Mouse (Mus musculus) ES-Bruce4 (cell line): Measurements from ENCODE around the gene Ap2b1. TPM values are rescaled to one million over a fixed set of nuclear protein-coding genes. Genes with fewer than 3 reads are reported as not detected.

Experiments used
- H3K27ac ChIP-seq: 2 replicates; pipeline ENCODE4 v1.5.1; 2012; ENCODE audit warnings: low read length, inconsistent platforms; ENCODE audit not compliant: insufficient read depth
- H3K27me3 ChIP-seq: 2 replicates; pipeline ENCODE4 v1.6.1; 2012; ENCODE audit warnings: mild to moderate bottlenecking, low read length, inconsistent platforms; ENCODE audit not compliant: control insufficient read depth, poor library complexity, insufficient read depth, severe bottlenecking
- H3K36me3 ChIP-seq: 2 replicates; pipeline ENCODE4 v1.6.1; 2012; ENCODE audit warnings: inconsistent platforms, mild to moderate bottlenecking, low read length, moderate library complexity; ENCODE audit not compliant: control insufficient read depth, poor library complexity, insufficient read depth, severe bottlenecking
- H3K4me1 ChIP-seq: one replicate; pipeline ENCODE4 v1.8.1; 2011; ENCODE audit warnings: low read length; ENCODE audit not compliant: control insufficient read depth, insufficient read depth
- H3K4me3 ChIP-seq: 2 replicates; pipeline ENCODE4 v1.5.1; 2011; ENCODE audit warnings: low read depth, mild to moderate bottlenecking, low read length
- H3K9ac ChIP-seq: 2 replicates; pipeline ENCODE4 v1.6.1; 2012; ENCODE audit warnings: low read depth, mild to moderate bottlenecking, inconsistent platforms; ENCODE audit not compliant: poor library complexity, severe bottlenecking
- H3K9me3 ChIP-seq: replicated peaks from 2 replicates; pipeline ENCODE4 v1.6.1; 2012; ENCODE audit warnings: mild to moderate bottlenecking, low read length, inconsistent platforms; ENCODE audit not compliant: control insufficient read depth, poor library complexity, insufficient read depth, severe bottlenecking
- CTCF ChIP-seq: IDR thresholded peaks from one replicate; pipeline ENCODE4 v1.8.1; 2011; ENCODE audit warnings: low read depth, low read length
- EP300 ChIP-seq: IDR thresholded peaks from 2 replicates; pipeline ENCODE4 v1.6.1; 2011; ENCODE audit warnings: low read depth, low read length; ENCODE audit not compliant: insufficient read depth
- POLR2A ChIP-seq: IDR thresholded peaks from one replicate; pipeline ENCODE4 v1.8.1; 2011; ENCODE audit warnings: low read length; ENCODE audit not compliant: insufficient read depth
- polyA plus RNA-seq: library from polyadenylated mRNA; stranded (reverse); fragments of >200 nt; gene quantifications from 2 replicates; pipeline ENCODE4 v1.2.4, GENCODE M21; 2011; ENCODE audit warnings: low read depth; ENCODE audit not compliant: missing spikeins, insufficient read depth, insufficient read length

The Ap2b1 gene
- polyA plus RNA-seq, 1 experiment = 196 TPM

DNA sequence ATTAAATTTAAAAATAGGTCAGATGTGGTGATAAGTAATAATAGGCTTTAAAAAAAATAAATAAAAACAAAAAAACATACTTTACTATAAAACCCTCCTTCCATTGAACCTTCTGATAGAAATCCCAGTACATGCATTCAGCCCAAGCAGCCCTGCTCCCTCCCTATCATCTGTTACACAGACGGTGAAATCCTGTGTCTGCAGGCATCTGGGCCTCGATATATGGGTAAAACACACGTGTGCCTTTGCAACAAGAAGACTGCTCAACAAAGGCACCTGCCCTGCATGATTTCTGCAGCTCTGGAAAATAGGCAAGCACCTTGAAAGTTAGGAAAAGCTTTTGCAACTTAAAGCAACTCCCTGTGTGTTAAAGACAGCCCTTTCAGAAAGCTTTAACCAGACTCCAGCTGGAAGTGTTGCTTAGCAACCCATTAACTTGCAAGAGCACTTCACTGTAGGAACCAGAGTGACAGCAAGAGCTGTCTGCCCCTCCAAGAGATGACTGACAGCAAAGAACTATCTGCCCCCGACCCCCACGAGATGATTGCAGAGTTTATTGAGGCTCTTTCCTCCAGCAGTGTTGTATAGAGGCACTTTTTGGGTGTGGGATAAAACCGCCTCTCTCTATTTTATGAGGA lies 96.1 kb downstream of the Ap2b1 start:
- no peaks in the 10 kb centered on the region; the same call in 1 of the 2 replicates for H3K9me3 ChIP-seq
- H3K4me1 ChIP-seq = no peaks in the 10 kb centered on the region
- no peak overlapping the region for H3K4me3 ChIP-seq
- H3K27me3 ChIP-seq = no peaks in the 10 kb centered on the region
- no peak overlapping the region for H3K9ac ChIP-seq
- H3K27ac ChIP-seq = no peak overlapping the region
- peaks cover 23% of the 10 kb centered on the region; the same call in 1 of the 2 replicates for H3K36me3 ChIP-seq
- TF ChIP-seq EP300 (no peak), CTCF (no peak), POLR2A (no peak)

DNA sequence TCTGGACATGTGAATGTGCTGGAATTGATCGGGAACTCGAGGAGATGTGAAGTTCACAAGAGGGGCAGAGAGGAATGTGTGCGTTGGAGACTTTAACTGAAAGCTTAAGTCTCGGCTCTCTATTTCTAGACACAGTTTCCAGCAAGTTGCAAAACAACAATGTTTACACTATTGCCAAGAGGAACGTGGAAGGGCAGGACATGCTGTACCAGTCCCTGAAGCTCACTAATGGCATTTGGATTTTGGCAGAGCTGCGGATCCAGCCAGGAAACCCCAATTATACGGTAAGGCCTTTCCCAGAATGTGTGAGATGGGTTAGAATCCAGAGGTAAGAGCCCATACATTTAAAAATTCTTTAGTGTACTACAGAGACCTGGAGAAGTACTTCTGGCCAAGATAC lies 98.8 kb downstream of the Ap2b1 start:
- Histone ChIP-seq H3K4me1 (no peaks in the 10 kb centered on the region), H3K27me3 (no peaks in the 10 kb centered on the region), H3K36me3 (peaks cover 23% of the 10 kb centered on the region; the same call in 1 of the 2 replicates), H3K9me3 (no peaks in the 10 kb centered on the region), H3K9ac (no peak overlapping the region), H3K4me3 (no peak overlapping the region), H3K27ac (no peak overlapping the region)
- TF ChIP-seq CTCF (no peak), POLR2A (no peak), EP300 (no peak)

DNA sequence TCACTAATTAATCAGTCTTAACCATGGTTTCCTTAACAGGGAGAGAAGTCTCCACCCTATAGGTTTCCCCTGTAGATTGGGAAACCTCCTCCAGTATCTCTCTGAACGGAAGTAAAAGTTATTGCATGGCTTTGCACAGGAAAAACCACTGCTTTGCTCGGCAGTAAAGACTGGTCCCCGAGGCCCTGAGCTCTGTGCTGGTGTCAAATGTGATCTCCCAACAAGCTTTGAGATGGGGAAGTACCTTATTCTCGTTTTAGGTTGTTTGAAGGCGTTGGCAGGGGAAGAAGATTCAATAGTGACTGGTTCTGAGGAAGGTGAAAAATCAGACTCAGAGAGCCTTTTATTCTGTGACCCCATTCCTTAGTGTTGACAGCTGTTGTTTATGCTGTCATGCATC lies 99.9 kb downstream of the Ap2b1 start:
- TF ChIP-seq POLR2A (no peak), CTCF (no peak), EP300 (no peak)
- H3K9ac ChIP-seq = no peak overlapping the region
- peaks cover 2% of the 10 kb centered on the region for H3K4me1 ChIP-seq
- peaks cover 18% of the 10 kb centered on the region; the same call in 1 of the 2 replicates for H3K36me3 ChIP-seq
- H3K4me3 ChIP-seq = no peak overlapping the region
- H3K27me3 ChIP-seq = no peaks in the 10 kb centered on the region
- H3K9me3 ChIP-seq = no peaks in the 10 kb centered on the region
- H3K27ac ChIP-seq = no peak overlapping the region

DNA sequence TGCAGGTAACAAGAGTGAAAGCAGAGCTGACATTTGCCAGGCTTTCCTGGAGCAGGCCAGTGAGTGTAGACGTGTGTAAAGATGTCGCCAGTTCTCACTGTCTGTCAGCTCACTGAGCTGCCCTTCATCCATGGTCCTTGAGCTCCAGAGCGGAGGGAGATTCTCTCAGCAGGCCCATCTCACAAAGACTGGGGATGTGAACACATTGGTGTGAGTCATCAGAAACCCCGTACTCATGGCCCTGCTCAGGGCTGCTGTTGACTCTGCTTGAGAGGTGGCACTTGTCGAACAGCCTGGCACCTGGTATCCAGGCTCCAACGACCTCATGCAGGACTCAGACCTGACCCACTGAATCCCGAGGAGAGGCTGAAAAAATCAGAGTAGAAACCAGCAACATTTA lies 105.0 kb downstream of the Ap2b1 start:
- H3K27ac ChIP-seq = no peak overlapping the region
- no peak for TF ChIP-seq CTCF
- TF ChIP-seq EP300 = no peak
- no peak for TF ChIP-seq POLR2A
- H3K4me1 ChIP-seq = peaks cover 2% of the 10 kb centered on the region
- no peak overlapping the region for H3K9ac ChIP-seq
- no peaks in the 10 kb centered on the region for H3K9me3 ChIP-seq
- H3K4me3 ChIP-seq = no peak overlapping the region
- peaks cover 4% of the 10 kb centered on the region; the same call in 1 of the 2 replicates for H3K36me3 ChIP-seq
- H3K27me3 ChIP-seq = no peaks in the 10 kb centered on the region

DNA sequence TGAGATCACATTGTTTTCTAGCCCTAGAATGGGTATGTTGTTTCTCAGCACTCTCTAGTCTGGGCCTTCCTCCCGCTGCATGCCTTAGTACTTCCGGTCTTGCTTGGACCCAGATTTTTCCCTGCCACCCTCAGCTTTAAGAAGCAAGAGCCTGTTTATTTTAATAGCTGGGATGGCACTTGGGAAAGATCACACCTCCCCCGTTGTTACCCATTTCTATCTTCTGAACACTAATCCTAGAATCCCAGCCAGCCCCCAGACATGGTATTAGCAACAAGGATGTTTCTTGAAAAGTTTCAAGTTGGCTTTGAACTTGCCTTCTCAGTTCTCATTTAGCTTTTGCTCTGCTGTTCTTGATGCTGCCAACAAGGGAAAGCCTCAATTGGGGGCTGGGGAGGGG lies 107.6 kb downstream of the Ap2b1 start:
- Histone ChIP-seq H3K27ac (no peak overlapping the region), H3K9ac (no peak overlapping the region), H3K9me3 (no peaks in the 10 kb centered on the region), H3K4me3 (no peak overlapping the region), H3K27me3 (peaks cover 7% of the 10 kb centered on the region), H3K36me3 (no peaks in the 10 kb centered on the region), H3K4me1 (peaks cover 2% of the 10 kb centered on the region)
- TF ChIP-seq POLR2A = no peak
- TF ChIP-seq CTCF = no peak
- no peak for TF ChIP-seq EP300

DNA sequence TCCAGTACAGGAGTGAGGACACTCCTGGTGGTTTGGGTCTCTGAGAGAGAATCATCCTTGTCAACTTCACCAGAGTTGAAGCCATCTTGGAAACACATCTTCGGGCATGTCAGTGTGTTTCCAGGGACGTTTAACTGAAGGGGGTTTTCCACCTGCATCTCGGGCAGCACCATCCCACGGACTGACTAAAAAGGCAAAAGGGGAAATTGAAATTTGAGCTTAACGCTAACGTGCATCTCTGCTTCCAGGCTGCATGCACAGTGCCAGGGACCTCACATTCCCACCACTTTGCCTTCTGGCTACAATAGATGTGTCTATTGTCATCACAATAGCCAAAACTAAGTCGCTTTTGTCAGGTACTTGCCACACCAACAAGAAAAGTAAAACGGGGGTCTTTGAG lies 109.4 kb downstream of the Ap2b1 start:
- Histone ChIP-seq H3K36me3 (no peaks in the 10 kb centered on the region), H3K27me3 (peaks cover 7% of the 10 kb centered on the region), H3K27ac (no peak overlapping the region), H3K9me3 (no peaks in the 10 kb centered on the region), H3K4me3 (no peak overlapping the region), H3K4me1 (no peaks in the 10 kb centered on the region), H3K9ac (no peak overlapping the region)
- TF ChIP-seq EP300 (no peak), CTCF (no peak), POLR2A (no peak)
